Mouse (Mus musculus) CH12.LX (cell line): Measurements from ENCODE around the gene Mb. TPM values are rescaled to one million over a fixed set of nuclear protein-coding genes. Genes with fewer than 3 reads are reported as not detected.

Source experiments
- DNase-seq: peaks from one replicate; pipeline ENCODE4 v3.0.0-alpha.2; 2013; ENCODE audit errors: extremely low read depth
- H3K27ac ChIP-seq: 2 replicates; pipeline ENCODE4 v1.5.1; 2012; ENCODE audit warnings: low read depth, mild to moderate bottlenecking, control low read depth, moderate library complexity; ENCODE audit not compliant: insufficient read depth
- H3K27me3 ChIP-seq: replicated peaks from 2 replicates; pipeline ENCODE3; 2012; ENCODE audit warnings: inconsistent platforms
- H3K36me3 ChIP-seq, 2 experiments: replicated peaks in 1 of 2; 2 replicates each; pipeline versions ENCODE3 to v1.6.1; 2012; ENCODE audit warnings: inconsistent platforms in 1 of 2, low read length in 1 of 2, mild to moderate bottlenecking in 1 of 2, mixed read lengths in 1 of 2, moderate library complexity in 1 of 2; ENCODE audit not compliant: control insufficient read depth in 1 of 2, insufficient read depth in 1 of 2
- H3K4me1 ChIP-seq, 2 experiments: 2 replicates each; pipeline ENCODE4 v1.6.1; 2012; ENCODE audit warnings: inconsistent platforms in 1 of 2, moderate library complexity in 1 of 2; ENCODE audit not compliant: insufficient read depth in 2 of 2, control insufficient read depth in 1 of 2
- H3K4me2 ChIP-seq: 2 replicates; pipeline ENCODE4 v1.6.1; 2012; ENCODE audit warnings: low read depth, mild to moderate bottlenecking, control low read depth; ENCODE audit not compliant: poor library complexity, insufficient read depth, severe bottlenecking
- H3K4me3 ChIP-seq, 3 experiments: fragments of 150-350 bp in 1 of 3; sonication (generic) in 1 of 3; replicated peaks in 1 of 3; 2 replicates each; pipeline versions ENCODE3 to v1.5.1; 2011 to 2012; ENCODE audit warnings: low read depth in 2 of 3, low read length in 2 of 3, mild to moderate bottlenecking in 2 of 3, moderate library complexity in 2 of 3, control low read depth in 1 of 3, improper control_type of control experiment in 1 of 3, inconsistent platforms in 1 of 3, mixed read lengths in 1 of 3; ENCODE audit not compliant: poor library complexity in 1 of 3
- H3K79me2 ChIP-seq: replicated peaks from 2 replicates; pipeline ENCODE4 v1.6.1; 2012; ENCODE audit warnings: mild to moderate bottlenecking, moderate library complexity; ENCODE audit not compliant: control insufficient read depth, poor library complexity, insufficient read depth, severe bottlenecking; ENCODE audit errors: extremely low read depth
- H3K9ac ChIP-seq: 2 replicates; pipeline ENCODE4 v1.6.1; 2012; ENCODE audit warnings: low read depth, mild to moderate bottlenecking, control low read depth, moderate library complexity; ENCODE audit not compliant: insufficient read depth
- H3K9me3 ChIP-seq: replicated peaks from 2 replicates; pipeline ENCODE3; 2012; ENCODE audit warnings: low read length, inconsistent platforms, mixed read lengths
- E2F4 ChIP-seq: IDR thresholded peaks from 2 replicates; pipeline ENCODE4 v1.6.1; 2011; ENCODE audit warnings: low read depth, low read length, improper control_type of control experiment; ENCODE audit not compliant: insufficient replicate concordance
- HCFC1 ChIP-seq: IDR thresholded peaks from 2 replicates; pipeline ENCODE4 v1.6.1; 2012; ENCODE audit warnings: low read depth, mild to moderate bottlenecking, inconsistent platforms, low read length, improper control_type of control experiment
- IRF4 ChIP-seq: IDR thresholded peaks from 2 replicates; pipeline ENCODE4 v1.6.1; 2014; ENCODE audit warnings: low read depth, mild to moderate bottlenecking, inconsistent platforms, low read length, improper control_type of control experiment
- JUN ChIP-seq: IDR thresholded peaks from 2 replicates; pipeline ENCODE4 v1.6.1; 2011; ENCODE audit warnings: low read depth, mild to moderate bottlenecking, low read length, improper control_type of control experiment, moderate library complexity; ENCODE audit not compliant: insufficient read depth
- MEF2A ChIP-seq: IDR thresholded peaks from 2 replicates; pipeline ENCODE4 v1.6.1; 2014; ENCODE audit warnings: low read depth, mild to moderate bottlenecking, inconsistent platforms, low read length, improper control_type of control experiment, borderline replicate concordance
- NRF1 ChIP-seq: IDR thresholded peaks from 2 replicates; pipeline ENCODE4 v1.6.1; 2014; ENCODE audit warnings: low read depth, mild to moderate bottlenecking, inconsistent platforms, low read length, improper control_type of control experiment, moderate library complexity
- PAX5 ChIP-seq: IDR thresholded peaks from 2 replicates; pipeline ENCODE4 v1.6.1; 2012; ENCODE audit warnings: low read length, inconsistent platforms, mixed read lengths
- RAD21 ChIP-seq: IDR thresholded peaks from 2 replicates; pipeline ENCODE4 v1.6.1; 2011; ENCODE audit warnings: low read depth, mild to moderate bottlenecking, low read length, improper control_type of control experiment, moderate library complexity
- SMC3 ChIP-seq: IDR thresholded peaks from 2 replicates; pipeline ENCODE4 v1.6.1; 2011; ENCODE audit warnings: low read depth, low read length, improper control_type of control experiment
- TBP ChIP-seq: conservative IDR thresholded peaks from 2 replicates; pipeline ENCODE4 v1.6.1; 2011; ENCODE audit warnings: low read depth, low read length, improper control_type of control experiment
- TCF12 ChIP-seq: IDR thresholded peaks from 2 replicates; pipeline ENCODE4 v1.6.1; 2014; ENCODE audit warnings: low read depth, mild to moderate bottlenecking, inconsistent platforms, low read length, improper control_type of control experiment
- ZC3H11A ChIP-seq: IDR thresholded peaks from 2 replicates; pipeline ENCODE4 v1.6.1; 2012; ENCODE audit warnings: low read depth, mild to moderate bottlenecking, inconsistent platforms, low read length, improper control_type of control experiment
- ZMIZ1 ChIP-seq: IDR thresholded peaks from 2 replicates; pipeline ENCODE4 v1.6.1; 2012; ENCODE audit warnings: low read depth, mild to moderate bottlenecking, inconsistent platforms, low read length, improper control_type of control experiment
- dilution Hi-C: fragments of 300-500 bp; cut with MboI; formaldehyde crosslinking; loops from 2 replicates; pipeline ENCODE4 v1.14.3; 2020; ENCODE audit warnings: low sequenced_read_pairs; ENCODE audit not compliant: extremely low pct_unique_long_range_greater_than_20kb, extremely low pct_ligation_motif_present
- in situ Hi-C: fragments of 300-500 bp; cut with MboI; formaldehyde crosslinking; loops from 3 replicates; pipeline ENCODE4 v1.14.3; 2019; ENCODE audit warnings: low sequenced_read_pairs, low pct_ligation_motif_present, low pct_unique_long_range_greater_than_20kb, mixed read lengths
- polyA plus RNA-seq: library from polyadenylated mRNA; unstranded; fragments of >175 nt; gene quantifications from 2 replicates; pipeline ENCODE4 v1.2.1, GENCODE M21; 2012; ENCODE audit warnings: low read depth; ENCODE audit not compliant: insufficient read length
- total RNA-seq, 2 experiments: library from RNA; depleted of rRNA; stranded (reverse); fragments of 300-350 nt in 1 of 2; fragments of >200 nt in 1 of 2; gene quantifications; 2 replicates each; pipeline ENCODE4 v1.2.3; 2012 to 2014

Mb gene
- total and polyA plus RNA-seq, 3 experiments = not detected

DNA sequence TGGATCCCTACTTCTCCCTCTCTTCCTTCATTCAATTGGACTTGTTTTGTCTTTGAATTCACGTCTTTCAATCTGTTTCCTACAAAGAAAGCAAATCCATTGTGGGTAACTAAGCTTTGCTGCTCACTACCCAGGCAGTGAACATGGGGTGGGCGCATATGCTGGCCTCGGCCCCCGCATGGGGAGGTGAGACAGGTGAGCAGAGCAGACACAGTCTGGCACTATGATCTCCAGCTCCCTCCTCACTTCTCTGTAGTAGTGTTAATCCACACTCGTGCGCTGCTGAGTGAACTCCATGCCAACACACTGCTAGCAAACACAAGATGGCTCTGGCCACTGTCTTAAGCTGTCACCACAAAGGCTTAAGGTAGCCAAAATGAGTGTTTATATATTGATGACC lies 46.9 kb upstream of the Mb start:
- H3K27ac ChIP-seq = no peak overlapping the region
- H3K4me1 ChIP-seq = no peaks in the 10 kb centered on the region
- H3K36me3 ChIP-seq = no peaks in the 10 kb centered on the region
- DNase-seq = no peak
- peaks cover 86% of the 10 kb centered on the region for H3K27me3 ChIP-seq
- H3K79me2 ChIP-seq = no peaks in the 10 kb centered on the region
- no peak overlapping the region for H3K4me2 ChIP-seq
- dilution Hi-C loops (no loop called here), in situ Hi-C loops (no loop called here)
- H3K9me3 ChIP-seq = no peaks in the 10 kb centered on the region
- no peak overlapping the region for H3K4me3 ChIP-seq
- no peak overlapping the region for H3K9ac ChIP-seq
- TF ChIP-seq TBP = no peak
- TF ChIP-seq PAX5 = no peak
- TF ChIP-seq IRF4 = no peak
- TF ChIP-seq ZC3H11A = no peak
- TF ChIP-seq RAD21 = no peak

DNA sequence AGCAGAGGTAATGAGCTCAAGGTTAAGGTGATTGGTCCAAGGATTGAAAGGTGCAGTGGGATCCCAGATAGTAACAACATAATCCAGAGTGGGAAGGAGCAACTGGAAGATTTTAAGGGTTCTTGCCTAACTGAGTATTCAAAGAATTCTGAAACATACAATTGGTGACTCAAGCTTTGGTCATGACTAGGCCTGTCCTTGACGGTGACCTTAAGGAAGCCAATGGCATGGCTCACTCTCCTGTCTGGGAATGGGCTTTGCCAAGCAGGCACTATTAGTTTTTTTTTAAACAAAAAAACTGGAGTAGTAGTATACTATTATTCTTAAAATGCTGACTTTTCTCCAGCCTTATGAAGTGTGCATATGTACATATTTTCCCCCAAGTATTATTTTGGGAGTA lies 44.7 kb upstream of the Mb start:
- Histone ChIP-seq H3K4me3 (no peak overlapping the region), H3K4me1 (no peaks in the 10 kb centered on the region; a peak in 1 of 4 replicates), H3K27ac (no peak overlapping the region), H3K4me2 (no peak overlapping the region), H3K79me2 (no peaks in the 10 kb centered on the region), H3K9me3 (no peaks in the 10 kb centered on the region), H3K36me3 (no peaks in the 10 kb centered on the region), H3K27me3 (peaks cover 90% of the 10 kb centered on the region), H3K9ac (no peak overlapping the region)
- dilution Hi-C loops (no loop called here), in situ Hi-C loops (no loop called here)
- DNase-seq = no peak
- TF ChIP-seq PAX5 (no peak), ZC3H11A (no peak), MEF2A (no peak), E2F4 (no peak)

DNA sequence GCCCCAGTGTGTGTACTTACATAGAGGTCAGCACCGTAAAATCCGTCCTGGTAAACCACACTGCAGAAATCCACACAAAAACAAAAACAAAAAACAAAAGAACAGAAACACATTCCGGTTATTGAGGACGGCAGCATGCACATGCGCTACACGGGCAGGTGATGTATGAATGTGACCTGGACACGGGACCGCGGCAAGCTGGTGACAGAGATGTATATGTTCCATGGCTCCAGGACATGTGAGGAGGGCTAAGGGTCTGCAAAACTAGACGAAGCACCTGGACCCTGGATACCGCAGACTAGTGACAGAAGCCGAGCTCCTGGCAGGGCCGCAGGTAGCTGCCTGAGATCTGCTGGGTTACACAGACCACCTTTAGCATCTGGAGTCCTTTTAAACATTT lies 44.0 kb upstream of the Mb start:
- dilution Hi-C loops (no loop called here), in situ Hi-C loops (no loop called here)
- Histone ChIP-seq H3K27me3 (peaks cover 91% of the 10 kb centered on the region), H3K27ac (no peak overlapping the region), H3K4me3 (no peak overlapping the region), H3K36me3 (no peaks in the 10 kb centered on the region), H3K4me2 (no peak overlapping the region), H3K4me1 (no peaks in the 10 kb centered on the region; a peak in 1 of 4 replicates), H3K9ac (no peak overlapping the region), H3K79me2 (no peaks in the 10 kb centered on the region), H3K9me3 (no peaks in the 10 kb centered on the region)
- TF ChIP-seq IRF4 (no peak), JUN (no peak), E2F4 (no peak), HCFC1 (no peak), NRF1 (no peak), TCF12 (no peak), SMC3 (no peak), ZMIZ1 (no peak)
- no peak for DNase-seq
